Comparison of ENCODE assay signal across 8 mouse cellular contexts in genomic region chr2:64095561-64095960, GRCm38 (mm10). TPM values are rescaled to one million over a fixed set of nuclear protein-coding genes. Genes with fewer than 3 reads are reported as not detected.
DNase-seq lines count a peak whose midpoint lies in the region; ATAC-seq and TF ChIP-seq lines count a peak whose summit lies in the region.

No protein-coding gene starts in this region.

- peak overlapping the region; percentile 72 for H3K4me2 ChIP-seq in embryonic facial prominence, embryonic 12.5 days (replicated peaks)
- peak overlapping the region; percentile 93 for H3K4me2 ChIP-seq in hindbrain, postnatal 0 days (ENCODE audit: low read depth, low read length)
- H3K4me2 ChIP-seq in midbrain, embryonic 11.5 days = peak overlapping the region; percentile 79

- TF ChIP-seq CTCF in hindbrain, postnatal 0 days (IDR thresholded peaks at IDR 0.05; ENCODE audit: low read depth) = no peak

- no peaks in the 10 kb centered on the region for H3K27me3 ChIP-seq in embryonic facial prominence, embryonic 12.5 days
- H3K27me3 ChIP-seq in hindbrain, postnatal 0 days (ENCODE audit: insufficient read depth, low read length) = no peaks in the 10 kb centered on the region
- no peaks in the 10 kb centered on the region for H3K27me3 ChIP-seq in midbrain, embryonic 11.5 days (ENCODE audit: control insufficient read depth, insufficient read depth, low read length)

- H3K4me1 ChIP-seq in embryonic facial prominence, embryonic 12.5 days = peaks cover 15% of the 10 kb centered on the region; the same call in 1 of the 2 replicates
- no peaks in the 10 kb centered on the region for H3K4me1 ChIP-seq in hindbrain, postnatal 0 days (ENCODE audit: insufficient read depth, low read length)
- H3K4me1 ChIP-seq in midbrain, embryonic 11.5 days (ENCODE audit: control insufficient read depth, insufficient read depth, low read length) = peaks cover 13% of the 10 kb centered on the region; the same call in 1 of the 2 replicates

- no peak for ATAC-seq in embryonic facial prominence, embryonic 12.5 days (ENCODE audit: insufficient number of reproducible peaks, insufficient read depth, low FRiP score, low TSS enrichment)
- no peak for ATAC-seq in hindbrain, postnatal 0 days
- ATAC-seq in midbrain, embryonic 11.5 days (ENCODE audit: low FRiP score) = no peak
- ATAC-seq in megakaryocyte-erythroid progenitor cell, adult 5-6 weeks (replicated peaks; ENCODE audit: low FRiP score, low TSS enrichment, poor library complexity, severe bottlenecking) = no peak

- no peaks in the 10 kb centered on the region for H3K9me3 ChIP-seq in embryonic facial prominence, embryonic 12.5 days
- H3K9me3 ChIP-seq in hindbrain, postnatal 0 days (ENCODE audit: low read length) = no peaks in the 10 kb centered on the region
- no peaks in the 10 kb centered on the region for H3K9me3 ChIP-seq in midbrain, embryonic 11.5 days (ENCODE audit: control insufficient read depth, low read length)

- H3K27ac ChIP-seq in embryonic facial prominence, embryonic 12.5 days = peak overlapping the region; percentile 78
- no peak overlapping the region for H3K27ac ChIP-seq in hindbrain, postnatal 0 days
- 0 out of 2 replicates have a peak overlapping the region, but pooled peaks have one; percentile 40 for H3K27ac ChIP-seq in midbrain, embryonic 11.5 days (ENCODE audit: low read depth, low read length)

- H3K9ac ChIP-seq in embryonic facial prominence, embryonic 12.5 days = peak overlapping the region; percentile 44
- peak overlapping the region; percentile 43 for H3K9ac ChIP-seq in hindbrain, postnatal 0 days (replicated peaks; ENCODE audit: low read length)
- H3K9ac ChIP-seq in midbrain, embryonic 11.5 days (ENCODE audit: low read length) = peak overlapping the region; percentile 57; the same call in 1 of the 2 replicates

- H3K36me3 ChIP-seq in embryonic facial prominence, embryonic 12.5 days = no peaks in the 10 kb centered on the region
- H3K36me3 ChIP-seq in hindbrain, postnatal 0 days (ENCODE audit: insufficient read depth, low read length) = no peaks in the 10 kb centered on the region
- no peaks in the 10 kb centered on the region for H3K36me3 ChIP-seq in midbrain, embryonic 11.5 days (ENCODE audit: control insufficient read depth, insufficient read depth, low read length)

- 11% methylated on average over 5 of the region's 5 CpGs for WGBS in embryonic facial prominence, embryonic 12.5 days
- WGBS in hindbrain, postnatal 0 days = 35% methylated on average over 5 of the region's 5 CpGs
- WGBS in midbrain, embryonic 11.5 days = 9% methylated on average over 5 of the region's 5 CpGs

- peak; percentile 34 to 83 for DNase-seq in adrenal gland, adult (ENCODE audit: inconsistent age in 2 of 2, low spot score in 1 of 2)
- DNase-seq in adrenal gland, adult 8-10 months = no peak
- peak; percentile 37 for DNase-seq in hindbrain, postnatal 0 days (ENCODE audit: low spot score)
- DNase-seq in midbrain, embryonic 11.5 days (ENCODE audit: low spot score, missing footprints) = peak; percentile 90
- no peak for DNase-seq in layer of hippocampus, adult 11-12 months (ENCODE audit: low spot score)
- no peak for DNase-seq in yolk sac, embryonic 10.5 days (ENCODE audit: low spot score)

- peak overlapping the region; percentile 26 for H3K4me3 ChIP-seq in embryonic facial prominence, embryonic 12.5 days
- H3K4me3 ChIP-seq in hindbrain, postnatal 0 days (ENCODE audit: low read length) = peak overlapping the region; percentile 82
- H3K4me3 ChIP-seq in midbrain, embryonic 11.5 days (ENCODE audit: low read depth, low read length) = peak overlapping the region; percentile 24

RNA-seq across cellular contexts. Expression of gene Fign, which starts 2.3 kb away (rescaled TPM):
- 1 to 10 TPM; 4.5 to 6.5 (median 5.9) TPM for total RNA-seq in adrenal gland, adult 8-10 months (2022)
- 7.4 and 7.9 TPM in 2 replicates for polyA plus RNA-seq in embryonic facial prominence, embryonic 12.5 days (2016; fragmentation: Nextera tagmentation; extraction: Ambion mirVana)
- total RNA-seq in hindbrain, postnatal 0 days (2014; rRNA removed) = 5.5 and 7.1 TPM in 2 replicates
- polyA plus RNA-seq in hindbrain, postnatal 0 days (2015; fragmentation: Nextera tagmentation; extraction: Ambion mirVana) = 8.0 and 11.0 TPM in 2 replicates
- 15.2 and 17.1 TPM in 2 replicates for polyA plus RNA-seq in midbrain, embryonic 11.5 days (2014; fragmentation: Nextera tagmentation; extraction: Ambion mirVana)
- not detected in 2 replicates for total RNA-seq in megakaryocyte-erythroid progenitor cell, adult 5-6 weeks (2014; fragmentation: Nextera tagmentation)
- total RNA-seq in megakaryocyte-erythroid progenitor cell, adult 5-6 weeks (2017) = not detected in 2 replicates

Comparison
In these comparisons a context has a peak if more than half of its experiments do, and no peak if none do; other contexts are left out.
1. DNase-seq: peak in adrenal gland, adult (2 of 2), hindbrain, postnatal 0 days (single experiment) and midbrain, embryonic 11.5 days (single experiment); none in adrenal gland, adult 8-10 months (single experiment), layer of hippocampus, adult 11-12 months (single experiment) and yolk sac, embryonic 10.5 days (single experiment).
2. H3K4me3 ChIP-seq: peak in every context shown above with its lines; median percentile 82 in hindbrain, postnatal 0 days; 26 in embryonic facial prominence, embryonic 12.5 days; 24 in midbrain, embryonic 11.5 days.
3. Peak in every context shown above with its lines, with median percentiles within 50 percentile points of each other: H3K4me2 ChIP-seq and H3K9ac ChIP-seq.